Mouse (Mus musculus) liver (tissue): ENCODE results near the gene Tgfbr3.
"Not testable (repeated sequence)": the region's sequence is repeated elsewhere in the genome, so short reads cannot be mapped to it uniquely, and the experiment has no call there.

ENCODE experiments used
- DNase-seq: peaks from one replicate; pipeline ENCODE4 v3.0.0-alpha.2; 2020; ENCODE audit warnings: mixed read lengths

Gene Tgfbr3

DNA sequence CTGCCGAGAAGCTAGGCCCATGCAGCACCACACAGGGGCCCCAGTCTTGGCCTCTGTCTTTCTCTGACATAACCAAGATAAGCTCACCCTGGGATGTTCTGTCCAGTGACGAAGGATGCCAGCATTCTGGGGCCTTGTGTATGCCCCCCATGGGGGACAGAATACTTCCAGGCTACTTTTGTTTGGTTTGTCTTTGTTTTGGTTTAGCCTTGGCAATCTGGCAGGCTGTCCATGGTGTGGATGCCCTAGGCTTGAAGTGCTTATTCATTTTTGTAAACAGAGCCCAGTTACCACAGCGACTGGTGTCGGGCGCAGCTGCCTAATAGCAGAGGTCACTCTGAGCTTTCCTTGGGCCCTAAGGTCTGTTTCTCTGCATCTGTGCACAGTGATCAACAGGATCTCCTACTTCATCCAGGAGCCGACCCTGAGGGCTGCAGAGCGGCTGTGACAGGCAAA is 51.4 kb downstream of the Tgfbr3 start:
- peak; percentile 67 for DNase-seq

GRCm38 (mm10) chr5:107236975-107237374 is 52.5 kb downstream of the Tgfbr3 start:
- DNase-seq: peak; percentile 60

DNA sequence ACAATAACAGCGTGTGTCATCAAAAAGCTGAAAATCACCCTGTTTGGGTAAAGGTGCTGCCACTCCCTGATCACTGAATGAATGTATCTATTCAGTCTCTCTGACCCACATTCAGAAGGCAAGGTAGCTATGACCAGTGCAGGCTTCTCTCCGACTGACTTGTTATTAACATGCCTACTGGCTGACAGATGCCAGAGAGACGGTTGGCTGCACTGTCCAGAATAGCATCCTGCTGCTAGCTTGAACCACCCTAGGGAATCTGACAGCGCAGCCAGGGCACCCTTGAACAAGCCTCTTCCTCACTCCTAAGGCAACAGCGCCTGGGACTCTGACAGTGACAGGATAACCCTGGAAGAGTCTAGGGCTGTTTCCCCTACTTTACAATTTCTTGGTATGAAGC is 53.4 kb downstream of the Tgfbr3 start:
- DNase-seq: no peak

DNA sequence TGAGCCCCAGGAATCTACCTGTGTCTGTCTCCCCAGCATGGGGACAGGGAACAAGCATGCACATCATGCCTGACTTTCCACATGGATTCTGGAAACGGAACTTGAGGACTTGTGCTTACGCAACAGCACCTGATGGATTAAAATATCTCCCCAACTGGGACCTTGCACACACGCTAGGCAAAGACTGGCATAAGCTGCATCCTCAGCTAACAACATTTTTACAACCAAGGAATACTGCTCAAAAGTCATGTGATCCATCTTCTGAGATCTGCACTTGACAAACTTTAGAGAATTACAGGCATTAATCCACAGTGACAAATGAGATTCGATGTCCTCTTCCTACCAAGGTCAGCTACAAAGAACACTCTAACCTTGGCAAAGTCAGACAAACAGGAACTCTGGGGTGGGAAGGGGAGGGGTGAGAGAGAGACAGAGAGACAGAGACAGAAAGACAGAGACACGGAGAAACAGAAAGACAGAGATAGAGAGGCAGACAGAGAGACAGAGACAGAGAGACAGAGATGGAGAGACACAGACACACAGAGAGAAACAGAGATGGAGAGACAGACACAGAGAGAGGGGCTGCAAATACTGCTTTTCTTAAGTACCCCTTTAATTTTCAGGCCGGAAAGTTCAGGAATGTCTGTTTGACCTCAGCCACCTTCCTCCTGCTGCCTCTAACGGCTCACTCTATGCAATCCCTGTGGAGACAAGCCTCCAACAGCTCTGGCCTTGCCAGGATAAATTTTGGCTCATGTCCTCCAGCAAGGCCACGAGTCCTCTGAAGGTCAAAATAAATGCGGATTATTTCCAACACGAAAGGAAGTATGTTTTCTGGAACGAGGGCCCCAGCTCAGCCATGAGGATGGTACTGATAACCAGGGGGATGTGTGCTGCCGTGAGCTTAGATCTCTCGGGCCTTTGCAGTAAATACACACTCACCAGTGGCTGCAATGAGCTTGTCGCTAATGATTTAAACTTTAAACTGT is 55.8 kb downstream of the Tgfbr3 start:
- DNase-seq: peak; percentile 64

- peak; percentile 34 for DNase-seq
Measured at GRCm38 (mm10) chr5:107230189-107230588, 59.2 kb downstream of the Tgfbr3 start.

- DNase-seq: no peak
Measured at GRCm38 (mm10) chr5:107229037-107229436, 60.4 kb downstream of the Tgfbr3 start.

DNA sequence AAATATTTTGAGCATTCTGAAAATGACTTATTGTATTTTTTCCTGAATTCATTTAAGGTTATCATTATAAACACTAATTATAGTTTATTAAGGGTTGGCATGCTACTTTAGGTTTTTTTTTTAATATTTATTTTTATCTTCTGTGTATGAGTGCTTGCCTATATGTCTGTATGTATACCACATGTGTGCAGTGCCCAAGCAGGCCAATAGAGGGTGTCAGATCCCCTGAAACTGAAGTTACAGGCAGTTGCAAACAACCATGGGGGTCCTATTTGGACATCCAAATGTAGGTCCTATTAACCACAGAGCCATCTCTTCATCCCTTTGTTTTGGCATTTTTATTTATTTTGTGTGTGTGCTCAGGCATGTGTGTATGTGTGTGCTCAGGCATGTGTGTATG is 61.8 kb downstream of the Tgfbr3 start:
- no peak for DNase-seq

- no peak for DNase-seq
Measured at GRCm38 (mm10) chr5:107224820-107225417, 64.5 kb downstream of the Tgfbr3 start.

- peak; percentile 33 for DNase-seq
Measured at GRCm38 (mm10) chr5:107224151-107224550, 65.3 kb downstream of the Tgfbr3 start.

DNA sequence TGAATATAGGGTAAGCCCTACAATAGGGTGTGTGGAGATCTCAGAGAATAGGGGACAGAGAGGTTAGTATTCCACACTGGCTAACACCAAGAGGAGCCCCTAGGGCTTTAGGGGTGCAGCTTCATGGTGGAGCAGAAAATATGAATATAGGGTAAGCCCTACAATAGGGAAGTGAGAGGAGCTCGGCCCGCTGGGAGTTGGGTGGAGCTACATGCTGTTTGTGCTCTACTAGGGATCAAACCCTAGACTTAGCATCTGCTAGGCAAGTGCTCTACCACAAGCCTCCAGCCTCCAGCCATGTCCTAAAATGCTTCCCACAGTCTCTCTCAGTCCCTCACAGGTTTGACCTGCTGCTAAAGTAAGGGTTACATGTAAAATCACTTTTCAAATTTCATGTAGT is 65.9 kb downstream of the Tgfbr3 start:
- DNase-seq: not testable (repeated sequence)

DNA sequence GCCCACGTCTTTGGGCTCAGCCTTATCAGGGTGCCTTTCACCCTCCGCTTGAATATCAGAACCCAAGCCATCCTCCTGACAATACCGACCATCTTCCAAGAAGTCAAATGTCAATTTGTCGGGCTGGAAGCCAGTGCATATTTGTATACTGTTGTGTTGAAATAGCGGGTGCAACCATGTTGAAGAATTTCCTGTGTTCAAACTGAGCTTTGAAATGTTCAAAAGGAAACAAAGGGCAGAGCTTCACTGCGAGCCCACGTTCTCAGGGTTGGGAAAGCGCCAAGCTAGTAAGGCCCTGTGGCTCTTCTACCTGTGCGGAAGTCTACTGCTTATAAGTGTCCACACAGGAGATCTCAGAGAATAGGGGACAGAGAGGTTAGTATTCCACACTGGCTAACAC is 66.4 kb downstream of the Tgfbr3 start:
- DNase-seq: no peak

GRCm38 (mm10) chr5:107222670-107223005 is 66.8 kb downstream of the Tgfbr3 start:
- no peak for DNase-seq

DNA sequence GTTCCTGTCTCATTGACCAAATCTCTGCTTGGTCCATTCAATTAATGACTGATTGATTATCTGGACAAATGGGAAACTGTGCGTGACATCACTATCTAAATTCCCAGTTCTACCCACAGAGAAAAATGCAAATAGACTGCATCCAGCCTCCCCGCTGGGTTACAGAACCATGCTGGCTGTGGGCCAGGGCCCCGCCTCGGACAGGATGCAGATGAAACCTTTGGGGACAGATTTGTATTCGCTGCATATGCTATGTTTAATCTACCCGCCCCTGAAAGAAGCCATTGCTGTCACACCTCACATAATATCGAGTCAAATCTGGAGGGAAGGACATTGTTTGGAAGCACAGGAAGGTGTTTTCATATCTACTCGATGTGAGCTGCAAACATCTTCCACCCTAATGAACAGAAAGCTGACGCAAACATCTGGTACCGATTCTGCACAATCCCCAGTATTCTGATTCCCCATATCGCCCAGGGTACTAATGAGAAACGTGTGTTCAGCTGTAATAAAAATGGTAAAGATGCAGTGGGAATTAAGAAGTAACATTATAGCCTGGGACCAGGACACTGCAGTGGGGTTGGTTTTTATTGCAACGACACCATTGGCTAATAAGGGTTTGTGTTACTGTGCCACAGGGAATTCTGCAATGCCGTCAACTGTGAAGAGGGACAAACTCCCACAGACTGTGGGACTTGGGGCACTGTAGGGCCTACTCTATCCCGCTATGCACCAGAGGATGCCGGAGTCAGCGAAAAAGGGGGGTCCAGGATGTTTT is 67.3 kb downstream of the Tgfbr3 start:
- DNase-seq: no peak

- DNase-seq: no peak
Measured at GRCm38 (mm10) chr5:107220936-107221335, 68.5 kb downstream of the Tgfbr3 start.

DNA sequence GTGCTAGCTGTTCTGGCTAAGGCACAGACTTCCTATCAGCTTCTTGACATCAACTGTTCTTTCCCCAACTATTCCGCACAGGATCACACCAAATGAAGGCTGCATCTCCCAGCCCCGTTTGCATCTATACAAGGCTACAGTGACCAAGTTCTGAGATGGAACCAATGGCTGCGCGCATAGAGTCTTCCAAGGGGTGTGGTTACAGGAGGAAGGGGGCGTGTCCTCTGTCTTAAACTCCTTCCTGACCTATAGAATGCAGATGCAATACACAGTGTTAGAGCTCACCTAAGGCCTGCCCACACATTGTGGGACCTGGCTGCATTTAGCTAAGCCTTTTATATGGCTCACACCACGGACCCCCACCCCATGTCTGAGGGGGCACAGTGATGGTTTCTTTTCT is 69.5 kb downstream of the Tgfbr3 start:
- peak; percentile 38 for DNase-seq

DNA sequence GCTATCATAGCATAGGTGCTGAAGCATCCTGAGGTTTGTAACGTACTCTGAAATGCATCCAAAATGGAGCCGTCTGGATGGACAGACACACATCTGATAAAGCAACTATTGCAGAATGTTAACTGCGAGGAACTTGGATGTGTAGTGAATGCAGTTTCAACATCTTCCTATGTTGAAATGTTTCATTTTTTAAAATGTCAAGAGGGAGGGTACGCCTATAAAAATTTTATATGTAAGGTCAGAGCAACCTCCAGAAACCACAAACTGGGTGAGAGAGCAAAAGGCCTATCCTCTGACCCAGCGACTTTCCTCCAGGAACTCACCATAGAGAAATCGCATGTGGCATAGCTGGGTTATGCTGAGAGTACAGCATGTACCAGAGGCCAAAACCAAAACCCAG is 70.1 kb downstream of the Tgfbr3 start:
- no peak for DNase-seq

DNA sequence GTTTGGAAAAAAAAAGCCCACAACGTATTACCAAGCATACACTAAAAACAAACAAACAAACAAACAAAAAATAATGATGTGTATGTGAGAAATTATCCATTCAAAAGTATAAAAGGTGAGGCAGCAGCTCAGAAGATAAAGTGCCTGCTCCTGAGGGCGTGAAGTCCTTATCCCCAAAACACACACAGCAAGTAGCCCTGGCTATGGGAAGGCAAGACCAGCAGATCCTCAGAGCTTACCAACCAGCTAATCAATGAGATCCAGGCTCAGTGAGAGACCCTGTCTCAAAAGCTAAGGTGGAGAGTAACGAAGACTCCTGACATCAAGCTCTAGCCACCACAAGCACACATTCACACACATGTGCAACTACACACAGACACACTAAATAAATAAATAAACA is 70.8 kb downstream of the Tgfbr3 start:
- peak; percentile 38 for DNase-seq

DNA sequence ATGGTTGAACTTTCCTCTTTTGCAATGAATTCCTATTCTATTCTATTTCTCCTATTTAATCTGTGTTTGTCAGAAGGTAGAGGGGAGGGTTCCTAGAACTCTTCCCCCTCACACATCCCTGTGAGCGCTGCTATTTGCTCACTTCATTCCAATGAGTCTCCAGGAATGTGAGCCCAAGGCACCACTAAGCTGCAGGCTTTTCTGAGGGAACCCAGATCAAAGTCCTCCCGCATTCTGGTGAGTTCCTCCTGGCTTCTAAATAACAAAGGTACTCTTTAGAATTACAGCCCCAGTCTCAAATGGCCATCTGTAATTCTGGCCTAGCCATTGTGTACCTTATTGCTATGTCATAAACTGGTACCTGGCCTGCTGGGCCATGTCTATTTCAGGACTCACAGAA is 72.3 kb downstream of the Tgfbr3 start:
- DNase-seq: no peak

DNA sequence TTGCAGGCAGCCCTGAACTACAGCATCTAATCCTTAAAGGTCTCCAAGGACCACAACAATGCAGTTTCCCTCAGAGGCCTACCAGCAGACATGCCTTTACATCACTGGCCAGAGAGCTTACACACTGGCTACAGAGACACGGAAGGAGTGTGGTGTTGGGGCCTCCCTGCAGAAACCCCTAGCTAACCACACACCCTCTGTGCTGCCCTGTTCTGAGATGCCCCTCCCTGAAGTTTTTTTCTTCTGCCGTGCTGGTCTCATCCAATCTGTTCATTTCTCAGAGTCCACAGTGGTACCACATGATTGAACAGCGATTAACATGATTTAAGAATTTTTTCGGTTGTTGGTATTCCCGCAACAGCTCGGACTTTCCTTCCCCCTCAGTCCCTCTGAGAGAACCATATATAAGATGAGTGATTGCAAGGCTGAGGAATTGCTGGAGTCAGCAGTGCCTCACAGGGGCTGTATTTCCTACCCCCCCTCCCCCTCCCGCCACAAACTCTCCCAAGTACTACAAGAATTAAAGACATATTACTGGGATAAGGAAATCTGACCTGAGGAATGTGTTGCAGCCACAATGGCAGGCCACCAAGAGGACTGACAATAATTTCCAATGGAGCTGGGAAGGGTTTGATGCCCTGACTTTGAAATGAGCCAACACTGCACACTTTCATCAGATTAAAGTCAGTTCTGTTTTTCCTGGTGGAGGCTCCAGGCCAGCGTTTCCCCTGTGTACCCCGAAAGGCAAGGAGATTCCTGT is 75.9 kb downstream of the Tgfbr3 start:
- DNase-seq: no peak

- DNase-seq: no peak
Measured at GRCm38 (mm10) chr5:107211830-107212370, 77.5 kb downstream of the Tgfbr3 start.

DNA sequence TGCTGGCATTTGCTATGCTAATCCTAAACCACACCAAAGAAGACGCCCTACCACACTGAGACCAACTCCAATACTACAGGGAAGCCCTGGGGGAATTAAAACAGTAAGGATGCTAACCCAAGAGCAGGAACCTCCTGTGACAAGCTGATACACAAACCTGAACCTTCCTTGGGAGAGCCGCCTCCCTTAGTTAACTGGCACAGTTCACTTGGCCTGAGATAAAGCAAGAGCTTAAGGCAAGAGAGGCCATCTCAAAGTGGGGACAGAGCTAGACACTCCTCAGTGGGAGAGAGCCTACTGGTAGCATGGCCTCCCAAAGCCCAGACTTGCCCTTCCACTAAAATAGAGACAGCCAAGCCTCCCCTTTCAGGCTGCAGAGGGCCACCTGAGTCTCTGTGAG is 79.4 kb downstream of the Tgfbr3 start:
- DNase-seq: no peak

GRCm38 (mm10) chr5:107207911-107208310 is 81.5 kb downstream of the Tgfbr3 start:
- DNase-seq: no peak
